Mouse (Mus musculus) heart, postnatal 10 days (tissue): Measurements from ENCODE around the gene Fam69a. TPM values are rescaled to one million over a fixed set of nuclear protein-coding genes. Genes with fewer than 3 reads are reported as not detected.
"Not testable (repeated sequence)": the region's sequence is repeated elsewhere in the genome, so short reads cannot be mapped to it uniquely, and the experiment has no call there.

Experiments used
- DNase-seq, 2 experiments: peaks; one replicate each; pipeline ENCODE4 v3.0.0; 2021
- intact Hi-C: fragments of 180-260 bp; cut with DNase I; formaldehyde crosslinking; loops from one replicate; pipeline ENCODE4 v1.15.1; 2025
- total RNA-seq, 2 experiments: library from RNA; stranded (reverse); gene quantifications; 2 replicates each; pipeline ENCODE4 v1.2.3; 2021

The Fam69a gene
- total RNA-seq, 2 experiments from 2014 or later, result 9.0 to 10.4 TPM

- intact Hi-C loops, result no loop called here
- no peak for DNase-seq
Observed at GRCm38 (mm10) chr5:107959624-107960300, 27.1 kb downstream of the Fam69a start.

DNA sequence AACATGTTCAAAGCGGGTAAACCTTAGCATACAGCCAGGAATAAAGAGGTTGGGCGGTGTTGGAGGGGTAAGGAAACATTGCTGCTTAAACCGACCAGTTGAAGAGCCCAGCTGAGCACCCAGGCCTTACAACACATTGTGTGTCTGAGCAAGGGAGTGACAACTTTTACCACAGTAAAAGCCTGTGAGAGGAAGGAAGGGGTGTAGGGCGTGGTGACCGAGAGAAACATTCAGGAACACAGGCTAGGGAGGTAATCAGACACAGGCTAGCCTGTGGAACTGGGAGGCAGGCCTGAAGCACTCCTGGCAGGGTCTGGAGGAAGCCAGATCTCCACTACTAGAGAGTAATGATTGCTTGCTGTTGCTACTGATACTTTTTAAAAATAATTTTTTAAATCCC is 36.2 kb downstream of the Fam69a start:
- intact Hi-C loops, result no loop called here
- DNase-seq, result no peak

DNA sequence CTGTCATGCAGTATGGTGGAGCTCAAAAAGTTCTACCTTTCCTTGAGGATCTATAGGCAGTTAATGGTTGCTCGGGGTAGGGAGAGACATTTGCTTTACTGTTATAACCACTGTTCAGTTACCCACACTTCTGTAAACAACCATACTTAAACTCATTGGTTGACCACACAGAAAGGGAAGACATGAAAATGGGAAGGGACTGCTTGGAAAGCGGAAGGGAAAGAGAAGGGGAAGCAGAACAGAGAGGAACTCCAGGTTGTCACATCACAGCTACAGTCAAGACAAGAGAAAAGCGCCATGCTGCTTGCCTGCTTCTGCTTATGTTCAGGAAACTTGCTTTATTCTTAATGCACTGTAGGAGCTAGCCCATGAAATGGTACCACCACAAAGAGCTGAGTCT is 37.3 kb downstream of the Fam69a start:
- intact Hi-C loops, result no loop called here
- no peak for DNase-seq

GRCm38 (mm10) chr5:107948899-107949298 is 38.0 kb downstream of the Fam69a start:
- intact Hi-C loops, result no loop called here
- no peak for DNase-seq

- intact Hi-C loops, result no loop called here
- peak; percentile 55 to 66 for DNase-seq
Observed at GRCm38 (mm10) chr5:107947548-107947947, 39.3 kb downstream of the Fam69a start.

GRCm38 (mm10) chr5:107946475-107946874 is 40.4 kb downstream of the Fam69a start:
- DNase-seq, result no peak
- intact Hi-C loops, result no loop called here

DNA sequence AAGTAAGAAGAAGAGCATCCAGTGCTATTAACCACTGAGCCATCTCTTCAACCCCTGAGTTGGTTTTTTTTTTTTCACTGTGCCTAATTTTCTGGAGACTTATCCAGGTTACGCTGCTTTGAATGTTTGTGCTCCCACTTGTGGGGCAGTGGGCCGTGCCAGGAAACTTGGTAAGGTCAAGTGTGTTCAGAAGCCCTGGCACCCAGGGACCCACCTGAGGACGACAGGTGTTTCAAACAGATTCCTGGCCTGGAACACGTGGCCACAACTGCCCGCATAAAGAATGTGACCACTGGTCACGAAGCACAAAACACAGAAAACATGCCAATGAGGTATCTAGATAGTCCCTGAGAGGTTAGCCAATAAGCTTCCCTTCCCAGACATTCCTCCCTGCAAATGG is 43.4 kb downstream of the Fam69a start:
- intact Hi-C loops, result no loop called here

DNA sequence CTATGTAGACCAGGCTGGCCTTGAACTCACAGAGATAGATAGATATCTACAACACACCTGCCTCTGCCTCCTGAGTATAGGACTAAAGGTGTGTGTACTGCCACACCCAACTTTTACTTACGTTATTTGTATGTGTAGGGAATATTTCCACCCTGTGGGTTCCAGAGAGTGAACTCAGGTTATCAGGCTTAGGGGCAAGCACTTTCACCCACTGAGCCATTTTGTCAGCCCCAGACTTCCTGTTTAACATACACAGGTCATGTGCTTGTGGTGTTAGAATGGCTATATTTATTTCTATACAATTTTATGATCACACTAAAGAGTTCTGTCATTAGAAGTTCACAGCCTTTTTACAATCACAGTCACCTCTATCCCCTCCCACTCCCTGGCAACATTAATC is 43.9 kb downstream of the Fam69a start:
- intact Hi-C loops, result no loop called here
- DNase-seq, result no peak

More for the DNA sequence above, 43.4 kb downstream of the Fam69a start:
- no peak for DNase-seq

DNA sequence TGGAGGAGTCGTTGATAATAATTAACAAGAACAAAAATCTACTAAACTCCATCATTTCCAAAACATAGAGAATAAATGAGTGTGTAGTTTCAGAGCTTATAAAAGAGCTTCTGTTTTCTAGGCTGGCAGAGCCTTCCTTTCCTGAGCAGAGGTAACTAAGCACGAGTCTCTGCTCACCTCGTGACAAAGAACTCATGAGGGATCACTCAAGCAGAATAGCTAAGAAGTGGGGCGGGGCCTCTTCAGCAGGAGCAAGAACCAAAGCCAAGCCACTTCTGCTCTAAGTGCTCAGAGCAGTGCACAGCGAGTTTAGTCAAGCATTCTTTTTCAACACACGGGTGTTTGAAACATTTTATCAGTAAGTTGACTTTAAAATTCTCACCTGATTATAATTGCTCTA is 45.7 kb downstream of the Fam69a start:
- DNase-seq, result no peak
- intact Hi-C loops, result no loop called here

- intact Hi-C loops, result no loop called here
- no peak for DNase-seq
Observed at GRCm38 (mm10) chr5:107939701-107940100, 47.2 kb downstream of the Fam69a start.

DNA sequence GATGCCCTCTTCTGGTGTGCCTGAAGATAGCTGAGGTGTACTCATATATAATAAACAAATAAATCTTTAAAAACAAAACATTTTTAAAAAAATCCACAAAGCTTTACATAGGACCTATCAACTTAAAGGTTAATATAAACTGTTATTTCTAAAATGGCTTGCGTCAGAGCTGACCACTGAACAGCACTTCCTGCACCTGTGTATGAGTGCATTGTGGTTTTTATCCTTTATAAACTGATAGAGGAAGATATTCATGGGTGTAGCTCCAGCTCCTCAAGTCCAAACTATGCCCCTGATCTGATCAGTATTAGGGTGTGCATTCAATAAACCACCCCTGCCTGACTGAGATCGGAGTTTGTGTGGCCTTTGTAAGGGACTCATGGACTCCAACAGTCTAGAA is 48.0 kb downstream of the Fam69a start:
- intact Hi-C loops, result no loop called here
- no peak for DNase-seq

- DNase-seq, intact Hi-C loops: not testable (repeated sequence)
Observed at GRCm38 (mm10) chr5:107938483-107938882, 48.4 kb downstream of the Fam69a start.

DNA sequence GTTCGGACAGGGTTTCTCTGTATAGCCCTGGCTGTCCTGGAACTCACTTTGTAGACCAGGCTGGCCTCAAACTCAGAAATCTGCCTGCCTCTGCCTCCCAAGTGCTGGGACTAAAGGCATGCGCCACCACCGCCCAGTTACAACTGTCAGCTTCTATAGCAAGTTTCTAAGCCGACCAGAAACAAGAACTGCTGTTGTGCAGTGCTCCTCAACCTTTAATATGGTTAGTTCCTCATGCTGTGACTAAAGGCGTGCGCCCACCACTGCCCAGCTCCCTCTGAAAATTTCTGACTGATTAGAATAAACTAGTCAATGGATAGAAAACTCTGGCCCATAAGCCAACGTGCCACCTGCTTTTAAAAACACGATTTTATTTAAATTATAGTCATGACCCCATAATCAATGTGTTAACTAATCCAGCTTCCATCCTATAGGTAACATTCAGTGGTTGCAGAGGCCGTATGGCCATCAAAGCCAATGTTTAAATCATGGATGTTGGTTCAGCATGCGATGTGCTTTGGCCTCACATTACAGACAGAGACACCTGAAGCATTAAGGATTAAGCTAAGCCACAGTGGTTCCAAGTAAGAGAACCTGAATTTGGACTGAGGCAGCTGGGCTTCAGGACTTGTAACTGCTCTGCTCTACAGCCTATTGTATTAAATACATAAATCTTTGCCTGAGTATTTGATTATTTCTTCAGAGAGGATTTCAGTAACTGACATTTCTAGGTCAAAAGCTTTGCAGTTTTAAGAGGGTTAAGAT is 50.1 kb downstream of the Fam69a start:
- no peak for DNase-seq
- intact Hi-C loops, result no loop called here

GRCm38 (mm10) chr5:107934770-107935543 is 51.9 kb downstream of the Fam69a start:
- no peak for DNase-seq
- intact Hi-C loops, result no loop called here

DNA sequence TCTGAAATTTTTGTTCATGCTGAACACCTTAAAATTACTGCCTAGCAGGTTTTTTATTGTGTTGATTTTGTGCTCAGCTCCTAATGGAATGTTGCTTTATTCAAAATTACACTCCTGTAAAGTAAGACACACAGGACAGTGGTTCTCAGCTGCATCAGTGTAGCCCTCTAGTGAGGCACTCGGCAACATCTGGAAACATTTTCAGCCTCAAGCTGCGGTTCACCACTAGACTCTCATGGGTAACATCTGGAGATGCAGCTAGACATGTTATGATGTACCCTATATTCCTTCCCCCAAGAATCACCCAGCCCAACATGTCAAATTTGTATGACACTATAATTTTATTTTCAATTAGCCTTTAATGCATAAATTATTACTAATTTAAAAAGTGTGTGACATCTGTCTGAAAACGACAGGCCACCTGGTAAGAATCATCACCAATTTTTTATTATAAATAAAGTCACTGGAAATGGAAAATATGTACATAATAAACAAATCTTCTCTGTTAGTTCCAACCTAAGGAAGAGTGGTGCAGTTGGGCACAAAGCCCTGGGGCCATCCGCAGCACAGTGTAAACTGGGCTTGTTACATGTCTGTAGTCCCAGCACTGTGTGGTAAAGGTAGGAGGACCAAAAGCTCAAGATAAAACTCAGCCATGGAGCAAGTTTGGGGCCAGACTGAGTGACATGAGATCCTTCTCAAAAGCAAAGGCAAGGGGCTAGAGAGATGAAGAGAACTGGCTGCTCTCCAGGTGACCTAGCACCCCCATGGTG is 53.5 kb downstream of the Fam69a start:
- intact Hi-C loops, result no loop called here
- no peak for DNase-seq

- DNase-seq, result no peak
- intact Hi-C loops, result no loop called here
Observed at GRCm38 (mm10) chr5:107932556-107932955, 54.3 kb downstream of the Fam69a start.

DNA sequence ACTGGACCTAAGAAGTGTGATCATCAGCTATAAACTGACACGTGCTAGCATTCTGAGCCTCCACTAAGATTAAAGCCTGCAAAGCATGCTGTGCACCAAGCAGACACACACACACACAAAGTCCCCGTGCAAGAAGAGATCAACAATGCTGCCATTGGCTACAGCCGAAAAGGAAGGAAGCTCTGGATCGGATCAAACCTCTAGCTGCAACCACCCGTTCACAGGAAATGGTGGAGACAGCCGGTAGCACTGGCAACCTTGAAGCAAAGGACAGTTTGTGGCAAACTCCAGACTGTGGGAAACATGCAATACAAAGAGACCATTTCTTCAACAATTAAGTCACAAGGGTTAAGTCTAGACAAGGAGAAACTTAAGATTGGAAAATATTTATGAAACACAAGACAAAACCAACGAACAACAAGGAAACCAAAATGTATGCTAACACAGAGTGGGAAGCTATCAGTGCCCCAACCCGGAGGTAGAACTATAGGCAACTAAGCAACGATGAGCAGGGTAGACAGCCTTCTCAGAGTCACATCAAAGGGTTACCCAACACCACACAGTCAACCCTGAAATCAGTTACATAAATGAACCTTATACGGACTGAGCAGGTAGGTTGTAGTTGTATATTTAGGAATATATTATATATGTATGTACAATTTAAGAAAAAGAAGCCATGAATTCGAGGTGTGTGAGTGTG is 60.2 kb downstream of the Fam69a start:
- intact Hi-C loops, result no loop called here
- no peak for DNase-seq

- peak in 1 of 2 experiments; percentile 26 for DNase-seq
Observed at GRCm38 (mm10) chr5:107924564-107924963, 62.3 kb downstream of the Fam69a start.

GRCm38 (mm10) chr5:107922836-107923235 is 64.0 kb downstream of the Fam69a start:
- intact Hi-C loops, result loop anchor here (5.0 kb wide), 1 partner anchor 239 kb away; no protein-coding TSS in a partner anchor
- DNase-seq, result no peak

More at GRCm38 (mm10) chr5:107924564-107924963, 62.3 kb downstream of the Fam69a start:
- intact Hi-C loops, result loop anchor here (2.0 to 5.0 kb wide), 2 partner anchors 80 to 238 kb away; no protein-coding TSS in a partner anchor
